Mouse (Mus musculus): ENCODE results near the gene Snd1. TPM values are rescaled to one million over a fixed set of nuclear protein-coding genes. Genes with fewer than 3 reads are reported as not detected.
A peak's percentile ranks its signal among the peaks of the same experiment; 100 is the strongest.

Gene Snd1
- polyA plus RNA-seq, 3 experiments from 2014 or later, result 44.7 to 54.7 (median 51.4) TPM

GRCm38 (mm10) chr6:28758293-28758692 is 283.4 kb downstream of the Snd1 start:
- no peak for ATAC-seq

- no peak for ATAC-seq
Measured at GRCm38 (mm10) chr6:28761728-28762127, 286.8 kb downstream of the Snd1 start.

GRCm38 (mm10) chr6:28762132-28762775 is 287.3 kb downstream of the Snd1 start:
- no peak for ATAC-seq

- no peak for ATAC-seq
Measured at GRCm38 (mm10) chr6:28766622-28767021, 291.7 kb downstream of the Snd1 start.

- no peak for ATAC-seq
Measured at GRCm38 (mm10) chr6:28767891-28768481, 293.0 kb downstream of the Snd1 start.

GRCm38 (mm10) chr6:28771331-28771730 is 296.4 kb downstream of the Snd1 start:
- ATAC-seq, result no peak

- no peak for ATAC-seq
Measured at GRCm38 (mm10) chr6:28781696-28782095, 306.8 kb downstream of the Snd1 start.

- ATAC-seq, result no peak
Measured at GRCm38 (mm10) chr6:28783082-28783647, 308.2 kb downstream of the Snd1 start.

- ATAC-seq, result no peak
Measured at GRCm38 (mm10) chr6:28783953-28784352, 309.0 kb downstream of the Snd1 start.

GRCm38 (mm10) chr6:28785770-28786169 is 310.8 kb downstream of the Snd1 start:
- no peak for ATAC-seq

GRCm38 (mm10) chr6:28787133-28787532 is 312.2 kb downstream of the Snd1 start:
- no peak for ATAC-seq

- no peak for ATAC-seq
Measured at GRCm38 (mm10) chr6:28789685-28790084, 314.7 kb downstream of the Snd1 start.

- no peak for ATAC-seq
Measured at GRCm38 (mm10) chr6:28791183-28791582, 316.2 kb downstream of the Snd1 start.

GRCm38 (mm10) chr6:28791809-28792208 is 316.9 kb downstream of the Snd1 start:
- peak; percentile 67 for ATAC-seq

GRCm38 (mm10) chr6:28795380-28795779 is 320.4 kb downstream of the Snd1 start:
- ATAC-seq, result no peak

- no peak for ATAC-seq
Measured at GRCm38 (mm10) chr6:28795792-28796515, 321.0 kb downstream of the Snd1 start.

GRCm38 (mm10) chr6:28799818-28800217 is 324.9 kb downstream of the Snd1 start:
- ATAC-seq, result no peak

GRCm38 (mm10) chr6:28800976-28801375 is 326.0 kb downstream of the Snd1 start:
- ATAC-seq, result no peak

GRCm38 (mm10) chr6:28803678-28804279 is 328.8 kb downstream of the Snd1 start:
- no peak for ATAC-seq

- ATAC-seq, result no peak
Measured at GRCm38 (mm10) chr6:28804751-28805150, 329.8 kb downstream of the Snd1 start.

GRCm38 (mm10) chr6:28813057-28813456 is 338.1 kb downstream of the Snd1 start:
- no peak for ATAC-seq

- no peak for ATAC-seq
Measured at GRCm38 (mm10) chr6:28814895-28815294, 340.0 kb downstream of the Snd1 start.

GRCm38 (mm10) chr6:28817039-28817438 is 342.1 kb downstream of the Snd1 start:
- no peak for ATAC-seq

Measured in inflammation-experienced regulatory T-cells, adult 6 months (primary cell).